Mouse (Mus musculus): ENCODE results near the gene Exoc3l.

Exoc3l gene

DNA sequence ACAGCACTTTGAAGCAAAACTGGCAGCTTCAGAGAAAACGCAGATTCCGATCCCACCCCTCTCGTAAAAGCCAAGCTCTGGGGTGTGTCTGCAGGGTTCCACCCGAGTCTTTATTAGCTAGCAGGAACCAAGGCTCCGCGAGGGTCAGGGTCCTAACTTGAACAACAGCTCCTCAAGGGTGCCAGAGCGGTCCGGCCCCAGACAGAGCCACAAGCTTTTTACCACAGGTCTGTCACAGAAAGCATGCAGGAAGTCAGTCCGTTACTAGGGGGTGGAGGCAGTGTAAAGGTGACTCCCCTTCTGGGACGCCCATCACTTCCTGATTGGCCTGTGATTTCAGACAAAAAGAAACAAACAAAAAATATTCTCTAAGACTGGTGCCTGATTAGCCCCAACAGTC is 30.8 kb downstream of the Exoc3l start:
- no peak for DNase-seq

DNA sequence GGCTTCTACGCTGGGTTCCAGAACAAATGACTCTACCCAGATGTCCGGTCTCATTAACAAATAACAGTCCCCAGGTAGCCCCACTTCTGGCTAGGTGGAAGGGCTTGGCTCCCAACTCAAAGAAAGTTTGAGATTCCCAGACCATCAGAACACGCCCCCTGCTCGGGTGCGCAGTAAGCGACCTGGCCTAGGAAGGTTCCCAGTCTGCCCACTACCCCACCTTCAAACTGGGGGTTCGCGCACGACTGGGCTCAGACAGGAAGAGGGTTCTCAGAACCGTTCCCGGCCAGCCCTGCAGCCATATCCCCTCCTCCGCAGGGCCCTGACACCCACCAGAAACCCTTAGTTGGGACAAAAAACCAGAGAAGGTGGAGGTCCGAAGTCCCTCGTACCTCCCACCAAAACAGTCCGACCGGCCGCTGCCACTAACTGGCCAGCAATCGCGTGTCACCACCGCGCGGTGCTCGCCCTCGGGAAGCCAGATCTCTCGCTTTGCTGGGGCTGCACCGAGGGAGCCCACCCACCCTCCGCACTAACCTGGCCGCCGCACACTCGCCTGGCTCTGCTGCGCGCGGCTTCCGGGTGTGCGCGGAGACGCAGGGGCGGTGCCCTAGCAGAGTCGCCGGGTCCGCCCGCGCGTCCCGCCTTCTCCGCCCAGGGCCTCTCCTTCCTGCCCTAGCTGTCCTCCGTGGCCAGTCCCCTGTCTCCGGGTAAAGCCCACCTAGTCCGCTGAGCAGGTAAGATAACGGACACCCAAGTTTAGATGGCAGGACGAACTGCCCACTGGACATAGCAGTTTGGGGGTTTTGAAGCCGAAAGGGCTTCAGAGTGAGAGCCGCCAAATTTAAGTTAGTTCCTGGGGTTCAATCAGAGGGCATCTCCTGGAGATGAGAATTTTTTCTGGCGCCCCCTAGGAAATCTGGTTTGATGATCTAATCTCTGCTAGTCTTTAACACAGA is 31.6 kb downstream of the Exoc3l start, which contains the start of the genes Tradd and Fbxl8:
TSS of gene Tradd (minus strand) at position 586 of the 959 bp plus-strand sequence.
TSS of gene Fbxl8 (plus strand) at position 625 of the 959 bp plus-strand sequence.
- DNase-seq = peak; percentile 84

- no peak for DNase-seq
Observed at GRCm38 (mm10) chr8:105263244-105263912, 32.5 kb downstream of the Exoc3l start.

DNA sequence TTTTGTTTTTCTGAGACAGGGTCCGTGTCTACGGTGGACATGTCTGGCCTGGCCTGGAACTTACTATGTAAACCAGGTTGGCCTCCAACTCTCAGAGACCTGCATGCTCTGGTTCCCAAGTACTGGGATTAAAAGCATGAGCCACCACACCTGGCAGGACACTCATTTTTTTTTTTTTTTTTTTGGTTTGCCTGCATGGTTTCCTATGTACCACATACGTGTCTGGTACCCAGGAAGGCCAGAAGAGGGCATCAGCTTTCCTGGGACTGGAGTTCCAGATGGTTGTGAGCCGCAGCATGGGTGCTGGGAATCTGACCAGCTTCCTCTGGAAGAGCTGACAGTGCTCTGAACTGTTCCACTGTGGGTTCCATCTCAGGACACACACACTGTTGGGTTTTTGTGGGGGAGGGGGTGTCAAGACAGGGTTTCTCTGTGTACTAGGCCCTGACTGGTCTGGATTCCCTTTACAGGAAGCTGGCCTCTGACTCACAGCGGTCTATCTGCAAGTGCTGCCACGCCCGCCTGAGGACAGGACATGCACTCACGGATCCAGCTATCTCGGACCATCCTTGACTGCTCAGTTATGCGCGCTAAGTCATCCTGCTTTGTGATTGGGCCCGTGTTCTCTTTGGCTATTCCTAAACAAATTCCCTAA is 34.4 kb downstream of the Exoc3l start:
- DNase-seq = no peak

DNA sequence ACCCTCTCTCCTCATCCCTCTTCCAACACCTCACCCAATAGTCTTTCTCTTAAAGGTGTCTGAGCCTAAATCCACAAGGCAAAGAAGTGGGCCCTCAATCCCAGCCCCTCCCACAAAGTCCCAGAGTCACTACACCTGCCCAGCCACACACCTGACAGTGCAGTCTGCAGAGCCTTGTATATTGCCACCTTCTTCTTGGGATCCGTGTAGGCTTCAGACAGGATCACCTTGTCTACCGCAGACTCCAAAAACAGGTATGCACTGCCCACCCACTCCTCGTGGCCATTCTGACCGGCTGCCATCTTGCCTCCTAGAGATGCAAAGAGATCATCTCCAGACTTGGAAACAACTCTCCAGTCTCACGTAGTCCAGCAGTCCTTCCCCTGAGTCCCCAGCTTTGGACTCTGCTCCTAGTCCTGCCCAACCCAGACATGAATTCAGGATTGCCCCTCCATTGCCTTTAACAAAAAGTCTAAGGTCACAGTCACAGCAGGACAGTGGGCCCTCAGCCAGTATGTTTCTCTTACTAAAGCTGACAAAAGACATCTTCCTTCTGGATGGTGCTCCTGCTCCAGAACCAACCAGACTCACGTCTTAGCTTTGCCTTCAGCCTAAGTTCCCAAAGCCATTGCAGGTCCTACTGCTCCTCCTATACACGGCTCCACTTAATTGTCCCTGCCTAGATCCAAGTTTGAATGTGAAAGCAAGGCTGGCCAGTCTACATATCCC is 35.4 kb downstream of the Exoc3l start:
- DNase-seq = no peak

DNA sequence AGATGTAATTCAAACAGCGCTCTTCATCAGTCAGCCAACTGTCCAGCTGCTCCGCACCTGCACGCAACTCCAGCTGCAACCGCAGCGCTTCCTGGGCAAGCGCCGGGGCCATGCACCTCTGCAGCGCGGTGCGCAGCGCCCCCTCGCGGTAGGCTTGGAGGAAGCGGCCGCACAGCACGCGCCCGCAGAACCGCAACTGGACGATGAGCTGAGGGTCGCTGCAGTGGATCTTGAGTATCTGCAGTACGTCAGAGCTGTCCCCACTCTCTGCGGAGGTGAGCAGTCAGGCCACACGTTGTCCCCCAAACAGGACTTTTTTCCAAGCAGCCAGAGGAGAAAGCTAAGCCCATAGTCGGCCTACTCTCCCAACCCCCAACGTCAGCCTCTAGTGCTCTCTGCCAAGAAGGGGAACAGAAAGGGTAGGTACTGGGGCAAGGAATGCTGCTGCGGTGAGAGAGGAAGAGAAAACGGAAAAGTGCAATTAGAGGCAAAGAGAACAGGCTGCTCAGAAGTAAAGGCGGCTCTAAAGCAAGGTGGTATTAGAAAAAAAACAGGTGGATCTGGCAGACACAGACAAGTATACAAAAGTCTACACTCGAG is 36.1 kb downstream of the Exoc3l start:
- DNase-seq = peak; percentile 90

- DNase-seq = peak; percentile 71
Observed at GRCm38 (mm10) chr8:105258911-105259720, 36.8 kb downstream of the Exoc3l start.

DNA sequence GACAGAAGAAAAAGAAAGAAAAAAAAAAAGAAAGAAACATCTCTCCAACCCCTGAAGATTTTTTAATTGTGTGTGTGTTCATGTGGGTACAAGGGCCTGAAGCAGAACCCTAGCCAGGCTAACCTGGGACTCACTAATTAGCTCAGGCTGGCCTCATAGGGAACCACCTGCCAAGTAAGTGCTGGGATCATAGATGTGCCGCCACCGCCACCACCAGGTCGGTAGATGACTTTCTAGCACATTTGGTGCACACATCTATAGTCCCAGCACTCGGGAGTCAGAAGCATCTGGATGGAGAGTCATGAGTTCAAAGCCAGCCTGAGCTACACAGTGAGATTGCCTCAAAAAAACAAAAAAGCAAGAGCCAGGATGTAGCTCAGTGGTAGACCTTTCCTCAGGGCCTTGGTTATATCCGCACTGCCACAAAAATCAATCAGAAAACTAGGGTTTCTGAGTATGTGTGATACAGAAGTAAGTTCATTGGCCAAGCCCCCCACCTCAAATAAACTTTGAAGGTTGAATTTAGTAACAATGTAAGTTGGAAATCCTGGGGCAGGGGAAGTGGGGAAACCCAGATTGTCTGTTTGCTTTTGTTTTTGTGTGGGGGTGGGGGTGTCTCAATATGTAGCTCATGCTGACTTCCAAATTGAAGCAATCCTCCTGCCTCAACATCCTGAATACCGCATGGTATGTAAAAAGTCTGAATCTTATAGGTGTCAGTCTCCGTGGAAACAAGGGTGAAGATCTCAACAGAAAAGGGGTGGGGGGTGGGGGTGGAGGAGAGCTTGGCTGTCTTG is 38.4 kb downstream of the Exoc3l start:
- no peak for DNase-seq

DNA sequence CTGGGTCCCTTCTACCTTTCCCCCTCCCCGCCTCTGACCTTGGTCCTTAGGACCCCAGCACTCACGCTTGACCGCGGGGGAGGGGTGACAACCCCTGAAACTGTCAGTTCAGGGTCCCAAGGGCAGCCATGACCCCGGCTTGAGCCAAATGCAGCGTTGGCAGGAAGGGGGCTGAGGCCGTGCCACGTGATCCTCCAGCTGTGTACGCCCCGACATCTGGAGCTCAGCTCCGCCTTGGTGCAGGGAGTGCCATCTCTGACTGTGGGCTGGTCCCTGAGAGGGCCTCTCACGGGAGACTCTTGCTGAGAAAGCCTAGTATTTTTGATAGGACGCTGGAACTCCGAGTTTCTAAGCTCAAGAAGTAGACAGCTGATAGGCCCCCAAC is 40.9 kb downstream of the Exoc3l start, which contains the start of gene B3gnt9:
TSS of gene B3gnt9 (minus strand) at position 188 of the 385 bp plus-strand sequence.
- DNase-seq = peak; percentile 70

DNA sequence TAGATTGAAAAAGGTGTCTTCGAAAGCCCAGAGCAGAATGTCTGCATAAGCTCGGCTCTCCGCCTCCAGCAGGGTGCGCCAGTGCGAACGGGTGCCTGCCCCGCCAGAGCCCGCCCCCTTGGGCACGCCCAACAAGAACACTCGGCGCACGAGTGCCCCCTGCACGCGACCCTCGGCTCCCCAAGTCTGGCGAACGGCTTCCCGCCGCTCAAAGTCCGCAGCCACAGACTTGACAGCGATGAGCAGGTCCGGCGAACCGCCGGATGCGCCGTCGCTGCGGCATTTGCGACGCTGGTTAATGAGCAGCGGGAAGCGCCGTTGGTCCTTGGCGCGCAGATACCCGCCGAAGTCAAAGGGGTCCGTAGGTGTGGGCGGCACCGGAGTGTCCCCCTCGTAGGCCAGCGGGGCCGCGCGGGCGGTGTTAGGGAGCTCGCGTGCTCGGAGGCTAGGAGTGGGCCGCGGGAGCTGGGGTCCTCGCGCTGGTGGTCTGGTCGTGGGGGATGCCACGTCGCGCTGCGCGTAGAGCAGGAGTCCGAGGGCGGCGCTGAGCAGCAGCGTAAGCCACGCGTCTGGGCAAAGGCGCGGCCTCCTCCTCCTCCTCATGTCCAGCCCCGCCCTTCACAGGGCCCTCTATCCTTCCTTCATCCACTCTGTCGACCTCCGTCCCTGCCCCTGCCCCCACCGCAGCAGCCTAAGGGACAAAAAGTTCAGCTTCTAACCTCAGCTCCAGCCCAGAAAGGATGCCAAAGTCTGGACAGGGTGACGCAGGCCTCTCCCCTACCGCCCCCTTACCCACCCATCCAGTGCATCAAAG is 41.5 kb downstream of the Exoc3l start:
- DNase-seq = peak; percentile 95

GRCm38 (mm10) chr8:105253766-105254151 is 42.1 kb downstream of the Exoc3l start:
- DNase-seq = no peak

DNA sequence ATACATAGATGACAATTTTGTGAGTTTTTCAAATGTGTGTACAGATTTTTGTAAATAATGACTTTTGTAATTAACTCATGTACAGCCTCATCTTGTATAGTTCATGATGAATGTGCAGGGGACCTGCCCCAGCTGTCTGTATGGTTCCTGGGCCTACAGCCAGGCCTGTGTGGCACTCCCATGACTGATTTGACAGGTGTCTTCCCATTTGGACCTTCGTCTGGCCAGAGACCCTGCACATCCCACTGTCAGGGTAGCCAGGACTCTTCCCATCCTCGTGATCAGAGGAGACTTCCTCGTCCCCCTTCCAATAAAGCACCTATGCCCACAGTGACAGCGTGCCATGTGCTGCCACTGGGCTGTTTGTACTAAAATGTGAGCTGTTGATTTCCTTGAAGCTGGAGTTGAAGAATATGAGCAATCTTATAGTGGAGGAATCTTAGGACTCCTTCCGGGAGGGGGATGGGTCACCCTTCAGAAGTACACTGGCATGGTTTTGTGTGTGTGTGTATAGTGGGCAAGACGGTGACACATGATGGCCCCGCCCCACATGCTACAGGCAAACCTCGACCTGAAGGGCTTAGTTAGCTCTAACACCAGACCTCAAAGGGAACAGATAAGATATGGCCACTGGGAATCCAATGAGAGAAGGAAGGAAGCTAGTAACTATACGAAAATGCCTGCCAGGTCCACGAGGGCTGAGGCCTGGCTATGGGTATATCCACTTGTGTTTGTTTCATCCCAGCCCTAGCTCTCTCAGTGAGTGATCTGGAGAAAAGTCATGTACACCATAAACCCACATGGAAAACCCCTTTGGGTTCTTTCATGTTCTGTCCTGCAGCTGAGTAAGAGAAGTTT is 43.0 kb downstream of the Exoc3l start:
- DNase-seq = no peak

DNA sequence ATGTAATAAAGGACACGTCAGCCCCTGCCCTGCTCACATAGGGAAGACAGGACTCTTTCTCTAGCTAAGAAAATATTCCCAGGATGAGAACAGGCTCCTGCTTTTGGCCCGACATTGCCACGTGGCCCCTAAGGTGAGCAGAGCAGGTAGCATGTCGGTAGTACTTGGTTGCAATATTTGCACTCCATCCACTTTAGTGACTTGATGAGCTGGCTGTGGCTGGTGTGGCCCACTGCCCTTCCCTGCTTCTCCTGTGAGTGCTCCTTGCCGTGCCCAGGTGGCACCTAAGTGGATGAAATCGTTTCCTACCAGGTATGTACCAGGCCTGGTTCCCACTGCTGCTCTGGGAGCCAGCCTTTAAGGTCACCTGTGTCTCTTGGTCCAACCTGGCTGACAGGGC is 43.9 kb downstream of the Exoc3l start:
- DNase-seq = no peak

DNA sequence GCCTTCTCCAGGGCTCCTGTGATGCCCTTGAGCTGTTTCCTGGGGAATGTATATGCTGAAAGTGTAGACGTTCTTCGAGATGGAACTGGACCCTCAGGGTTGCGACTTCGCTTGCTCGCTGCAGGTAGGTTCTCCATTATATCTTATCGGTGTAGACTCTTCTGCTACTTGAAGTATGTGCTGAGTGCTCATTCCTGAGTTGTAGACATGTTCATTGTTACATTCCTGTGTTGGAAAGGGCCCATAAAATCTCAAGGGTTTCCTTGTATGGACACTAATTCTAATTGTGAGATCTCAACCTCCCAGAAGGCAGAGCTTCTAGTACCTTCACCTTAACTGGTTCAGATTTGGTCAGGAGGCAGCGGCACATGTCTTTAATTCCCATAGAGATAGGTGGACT is 54.9 kb downstream of the Exoc3l start:
- DNase-seq = no peak

Measured in embryo, embryonic 11 days (tissue).